Mouse (Mus musculus) cerebellum, adult (tissue): ENCODE data around the gene Cnnm3.
A peak's percentile ranks its signal among the peaks of the same experiment; 100 is the strongest.
"Not testable (repeated sequence)": the region's sequence is repeated elsewhere in the genome, so short reads cannot be mapped to it uniquely, and the experiment has no call there.

Experiments used
- ATAC-seq: cut with Nextera tagmentation; 2 replicates; pipeline ENCODE4 v1.9.2; 2017; ENCODE audit warnings: mild to moderate bottlenecking, moderate library complexity, mixed read lengths; ENCODE audit not compliant: insufficient number of reproducible peaks, low FRiP score, low TSS enrichment

The Cnnm3 gene

GRCm38 (mm10) chr1:36534595-36535058, 23.0 kb downstream of the Cnnm3 start:
- ATAC-seq: no peak

- ATAC-seq: peak; percentile 38
Measured at GRCm38 (mm10) chr1:36535477-36536396, 24.1 kb downstream of the Cnnm3 start.

GRCm38 (mm10) chr1:36536397-36536728, 24.7 kb downstream of the Cnnm3 start:
- no peak for ATAC-seq

GRCm38 (mm10) chr1:36536783-36537182, 25.1 kb downstream of the Cnnm3 start, which contains the start of gene Ankrd23:
Gene Ankrd23 (minus strand): TSS chr1:36536883.
- ATAC-seq: not testable (repeated sequence)

DNA sequence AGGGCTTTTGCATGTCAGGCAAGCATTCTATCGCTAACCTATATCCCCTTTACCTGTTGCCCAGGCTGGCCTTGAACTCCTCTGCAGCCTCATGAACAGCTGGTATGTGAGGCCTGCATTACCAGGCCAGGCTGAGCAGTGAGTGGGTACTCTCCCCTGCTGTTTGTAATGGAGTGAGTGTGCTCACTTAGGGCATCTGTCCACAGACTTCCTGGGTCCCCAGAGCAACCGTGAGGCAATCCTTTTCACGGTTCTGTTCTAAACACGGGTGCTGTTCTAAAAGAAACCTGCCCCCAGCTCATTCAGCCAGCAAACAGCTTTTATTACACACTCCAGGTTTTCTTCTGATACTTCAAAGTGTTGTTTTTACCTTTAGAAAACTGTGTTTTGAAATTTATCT, 27.1 kb downstream of the Cnnm3 start:
- ATAC-seq: no peak

DNA sequence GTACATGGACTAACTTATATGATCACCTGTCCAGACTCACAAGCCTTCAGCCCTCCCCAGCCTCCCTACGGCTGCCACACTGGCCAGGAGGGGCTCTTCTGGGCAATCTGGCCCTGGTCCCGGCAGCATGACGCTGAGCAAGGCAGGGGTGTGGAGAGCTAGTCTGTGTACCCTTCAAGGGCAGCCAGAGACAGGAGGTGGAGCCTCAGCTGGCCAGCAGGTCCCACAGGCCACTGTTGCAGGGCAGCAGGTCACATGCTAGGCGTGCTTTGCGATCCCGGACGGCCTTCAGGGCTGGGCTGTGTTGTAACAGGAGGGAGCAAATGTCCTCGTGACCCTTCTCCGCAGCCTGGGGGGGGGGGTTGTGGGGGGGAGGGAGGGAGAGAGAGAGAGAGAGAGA, 27.5 kb downstream of the Cnnm3 start, which contains the start of gene Gm42417:
TSS of gene Gm42417 (minus strand) at position 244 of the 400 bp plus-strand sequence.
- ATAC-seq: no peak

DNA sequence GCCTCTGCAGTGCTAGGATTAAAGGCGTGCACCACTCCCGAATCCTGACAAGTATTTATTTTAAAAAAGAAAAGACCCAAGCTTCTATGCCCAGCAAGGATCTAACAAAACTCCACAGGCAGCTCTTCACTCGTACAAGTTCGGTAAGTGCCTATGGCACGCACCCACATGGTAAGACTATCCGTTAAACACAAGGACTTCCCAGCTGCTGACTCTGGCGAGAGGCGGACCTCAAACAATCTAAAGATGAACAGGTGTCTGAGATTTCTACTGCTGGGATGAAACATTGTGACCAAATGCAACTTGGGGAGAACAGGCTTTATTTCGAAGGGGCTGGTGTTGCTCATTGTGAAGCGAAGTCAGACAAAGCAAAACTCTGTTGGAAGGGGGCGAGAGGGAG, 28.5 kb downstream of the Cnnm3 start:
- no peak for ATAC-seq

DNA sequence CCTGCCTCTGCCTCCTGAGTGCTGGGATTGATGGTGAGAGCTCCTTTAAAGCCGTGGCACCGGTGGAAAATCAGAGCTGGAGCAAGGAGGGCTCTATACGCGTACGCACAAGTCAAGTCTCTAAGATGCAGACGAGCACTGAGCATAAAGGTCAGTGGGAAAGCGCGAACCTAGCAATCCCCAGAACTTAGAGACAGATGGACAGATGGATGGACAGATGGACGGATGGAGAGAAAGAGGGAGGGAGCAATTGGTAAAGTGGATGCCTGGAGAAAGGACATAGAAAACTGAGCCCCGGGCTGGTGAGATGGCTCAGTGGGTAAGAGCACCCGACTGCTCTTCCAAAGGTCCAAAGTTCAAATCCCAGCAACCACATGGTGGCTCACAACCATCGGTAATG, 29.1 kb downstream of the Cnnm3 start:
- ATAC-seq: no peak

DNA sequence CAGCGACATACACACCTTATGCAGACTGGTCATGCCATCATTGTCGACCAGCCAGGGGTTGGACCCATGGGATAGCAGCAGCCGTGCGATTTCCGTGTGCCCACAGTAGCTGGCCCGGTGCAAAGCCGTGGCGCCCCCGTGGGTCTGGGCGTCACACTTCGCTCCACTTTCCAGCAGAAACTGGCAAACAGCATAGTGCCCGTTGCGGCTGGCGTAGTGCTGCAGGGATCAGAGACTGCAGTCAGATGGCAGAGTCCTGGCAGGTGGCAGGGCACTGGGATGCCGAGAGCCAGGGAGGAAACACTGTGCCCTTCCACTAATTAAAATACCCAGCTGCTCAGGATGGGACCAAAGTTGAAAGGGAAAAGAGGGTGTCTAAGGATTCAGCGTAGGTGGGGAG, 30.2 kb downstream of the Cnnm3 start:
- 0 out of 2 replicates have a peak, but pooled peaks have one; percentile 28 for ATAC-seq

GRCm38 (mm10) chr1:36542925-36543324, 31.3 kb downstream of the Cnnm3 start:
- ATAC-seq: no peak

GRCm38 (mm10) chr1:36545382-36545781, 33.7 kb downstream of the Cnnm3 start:
- no peak for ATAC-seq

DNA sequence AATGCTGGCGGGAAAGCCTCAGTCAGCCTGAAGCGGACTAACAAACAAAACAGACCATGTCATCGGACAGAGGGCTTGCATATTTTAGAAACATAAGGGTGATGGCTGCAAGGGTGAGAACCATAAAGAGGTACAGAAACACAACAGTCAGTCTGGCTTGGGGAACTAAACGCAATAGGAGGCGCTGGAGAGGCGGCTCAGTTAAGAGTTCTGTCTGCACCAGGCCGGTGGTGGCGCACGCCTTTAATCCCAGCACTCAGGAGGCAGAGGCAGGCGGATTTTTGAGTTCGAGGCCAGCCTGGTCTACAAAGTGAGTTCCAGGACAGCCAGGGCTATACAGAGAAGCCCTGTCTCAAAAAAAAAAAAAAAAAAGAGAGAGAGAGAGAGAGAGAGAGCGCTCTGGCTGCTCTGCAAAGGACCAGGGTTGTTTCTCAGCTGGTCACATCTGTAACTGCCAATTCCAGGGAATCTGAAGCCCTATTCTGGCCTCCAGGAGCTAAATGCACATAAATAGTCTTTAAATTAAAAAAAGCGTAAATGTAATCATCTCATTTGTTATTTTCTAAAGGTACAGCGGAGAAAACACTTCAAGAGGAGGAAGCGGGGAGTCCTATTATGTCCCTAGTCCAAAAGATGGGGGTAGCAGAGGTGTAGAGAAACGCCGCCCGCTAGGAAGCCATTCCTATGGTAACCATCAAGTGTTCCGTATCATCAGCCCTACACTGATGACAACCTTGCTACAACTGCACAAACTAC, 34.4 kb downstream of the Cnnm3 start:
- no peak for ATAC-seq

GRCm38 (mm10) chr1:36546888-36547471, 35.3 kb downstream of the Cnnm3 start, which contains the start of gene Ankrd39:
Gene Ankrd39 (minus strand): TSS chr1:36547445.
- ATAC-seq: peak; percentile 95

- ATAC-seq: no peak
Measured at GRCm38 (mm10) chr1:36547981-36548598, 36.4 kb downstream of the Cnnm3 start.

- no peak for ATAC-seq
Measured at GRCm38 (mm10) chr1:36548771-36549170, 37.1 kb downstream of the Cnnm3 start.

- no peak for ATAC-seq
Measured at GRCm38 (mm10) chr1:36549491-36549890, 37.8 kb downstream of the Cnnm3 start.

DNA sequence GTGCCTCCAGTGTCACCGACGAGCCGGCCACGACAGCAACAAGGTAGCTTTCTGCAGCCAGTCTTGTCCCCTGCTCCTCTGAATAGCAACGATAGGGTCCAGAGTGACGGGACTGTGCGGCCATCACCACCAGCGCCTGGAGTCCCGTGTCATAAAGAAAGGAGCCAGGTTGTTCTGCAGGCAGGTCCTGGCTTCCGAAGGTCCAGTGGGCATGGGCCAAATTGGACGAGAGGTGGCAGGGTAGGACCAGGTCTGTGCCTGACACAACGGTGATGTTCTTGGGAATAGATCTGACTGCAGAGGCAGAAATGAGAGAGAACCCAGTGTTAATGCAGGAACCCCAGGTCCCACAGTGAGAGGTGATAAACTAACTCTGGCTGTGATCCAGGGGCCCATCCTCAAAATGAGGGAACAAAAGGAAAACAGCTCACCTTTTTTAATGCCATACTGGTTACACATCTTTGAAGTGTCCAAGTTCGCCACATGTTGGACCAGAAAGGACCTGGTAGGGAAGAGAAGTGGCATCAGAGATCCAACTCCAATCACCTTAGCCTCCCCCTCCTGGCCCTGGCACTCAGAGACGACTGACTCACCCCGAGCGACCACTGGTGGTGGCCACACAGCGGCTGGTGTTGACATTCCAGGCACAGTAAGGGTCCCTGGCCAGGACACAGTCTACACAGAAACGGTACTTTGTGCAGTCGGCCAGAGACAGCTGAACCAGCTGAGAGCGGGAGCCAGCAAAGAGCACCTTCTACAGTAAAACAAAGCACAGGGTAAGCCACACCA, 38.6 kb downstream of the Cnnm3 start:
- no peak for ATAC-seq

GRCm38 (mm10) chr1:36551904-36552303, 40.2 kb downstream of the Cnnm3 start:
- ATAC-seq: no peak

DNA sequence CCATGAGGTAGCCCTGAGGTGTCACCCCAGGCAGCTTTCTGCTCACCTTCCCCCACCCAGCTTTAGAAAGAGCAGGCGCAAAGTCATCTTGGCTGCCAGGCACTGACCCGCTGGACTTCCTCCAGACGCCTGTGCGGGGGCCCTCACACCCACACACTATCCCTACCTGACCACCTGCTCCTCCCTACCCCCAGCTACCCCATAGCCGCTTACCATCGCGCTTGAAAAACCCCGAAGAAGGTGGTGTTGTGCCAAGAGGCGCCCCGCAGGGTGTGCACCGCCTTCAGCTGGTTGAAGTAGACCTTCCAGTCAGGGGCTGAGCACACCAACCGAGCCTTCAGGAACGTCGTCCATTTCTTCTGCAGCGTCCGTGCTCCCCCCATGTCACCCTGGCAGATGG, 40.8 kb downstream of the Cnnm3 start:
- ATAC-seq: peak; percentile 7; the same call in 1 of the 2 replicates
